Mouse (Mus musculus): Measurements from ENCODE around the gene R3hcc1l.

- TF ChIP-seq CTCF (IDR thresholded peaks at IDR 0.05) (no peak), EP300 (IDR thresholded peaks at IDR 0.05) (no peak)
Measured at GRCm38 (mm10) chr19:42571291-42571690, 52.7 kb downstream of the R3hcc1l start.
